ENCODE assay signal across 8 mouse cellular contexts in the genomic region with DNA sequence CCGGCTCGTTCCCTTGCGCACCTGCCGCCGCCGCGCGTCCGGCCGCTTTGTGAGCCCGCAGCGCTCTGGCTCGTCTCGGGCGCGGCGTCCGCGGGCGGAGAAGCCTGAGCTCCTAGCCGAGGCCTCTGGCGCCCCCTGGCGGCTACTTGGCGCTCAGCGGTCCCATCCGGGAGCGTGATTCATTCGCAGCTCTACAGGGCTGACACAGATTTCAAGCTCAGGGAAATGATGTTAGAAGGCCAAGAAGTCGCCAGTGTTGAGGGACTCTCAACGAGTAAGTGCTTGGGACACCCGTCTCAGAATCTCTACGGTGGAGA. TPM values are rescaled to one million over a fixed set of nuclear protein-coding genes. Genes with fewer than 3 reads are reported as not detected.
DNase-seq lines count a peak whose midpoint lies in the region; ATAC-seq and TF ChIP-seq lines count a peak whose summit lies in the region.

A gene (minus strand): TSS at position 67 of the 317 bp plus-strand sequence.

- peak; percentile 68 for DNase-seq in adrenal gland, adult 8-10 months
- peak; percentile 96 to 97 for DNase-seq in cerebellum, postnatal 4 days (ENCODE audit: low spot score in 2 of 2)
- peak; percentile 85 for DNase-seq in gastrocnemius, adult 2 months
- DNase-seq in left cerebral cortex, adult 11 months (ENCODE audit: low spot score) = peak; percentile 80
- peak; percentile 86 for DNase-seq in lung, postnatal 14 days
- DNase-seq in right cerebral cortex, adult 18-20 months = peak; percentile 92
- DNase-seq in urinary bladder, postnatal 36 days (ENCODE audit: low spot score in 2 of 2) = peak; percentile 79 to 80

- peak within 1 kb of the TSS; percentile 67 for H3K4me2 ChIP-seq in hindbrain, embryonic 16.5 days (ENCODE audit: low read length)

- peak within 1 kb of the TSS; percentile 57 for H3K4me3 ChIP-seq in gastrocnemius, adult 2 months
- peak within 1 kb of the TSS; percentile 48 for H3K4me3 ChIP-seq in hindbrain, embryonic 16.5 days (ENCODE audit: low read length)

- TF ChIP-seq CTCF in gastrocnemius, adult 2 months (IDR thresholded peaks at IDR 0.05) = peak; percentile 90

- whole genome bisulfite sequencing in hindbrain, embryonic 16.5 days = under 1% methylated on average over 32 of the region's 32 CpGs

- no peaks in the 10 kb centered on the region for H3K9me3 ChIP-seq in hindbrain, embryonic 16.5 days (ENCODE audit: control insufficient read depth, low read length)

- intact Hi-C loops in gastrocnemius, adult 2 months (cut with DNase I) = loop anchor here (5.0 kb wide), 2 partner anchors 186 to 626 kb away; no protein-coding TSS in a partner anchor

- H3K9ac ChIP-seq in hindbrain, embryonic 16.5 days (ENCODE audit: low read depth, low read length) = peak within 1 kb of the TSS; percentile 69

- H3K27me3 ChIP-seq in hindbrain, embryonic 16.5 days (replicated peaks; ENCODE audit: control insufficient read depth, insufficient read depth, low read length) = no peaks in the 10 kb centered on the region

- H3K27ac ChIP-seq in gastrocnemius, adult 2 months = no peak within 1 kb of the TSS
- peak within 1 kb of the TSS; percentile 30; the same call in 1 of the 2 replicates for H3K27ac ChIP-seq in hindbrain, embryonic 16.5 days (ENCODE audit: low read depth, low read length)

- H3K4me1 ChIP-seq in hindbrain, embryonic 16.5 days (ENCODE audit: control insufficient read depth, insufficient read depth, low read depth, low read length) = peaks cover 4% of the 10 kb centered on the region; the same call in 1 of the 2 replicates

- peak; percentile 93 for ATAC-seq in hindbrain, embryonic 16.5 days

- no peaks in the 10 kb centered on the region for H3K36me3 ChIP-seq in hindbrain, embryonic 16.5 days (ENCODE audit: control insufficient read depth, insufficient read depth, low read length)

RNA-seq across cellular contexts. Expression of the gene that starts here (rescaled TPM):
- 10 to 100 TPM; 11.1 to 19.0 (median 13.4) TPM for total RNA-seq in adrenal gland, adult 8-10 months (2022)
- under 1 TPM; 0.13 to 0.78 TPM for total RNA-seq in gastrocnemius, adult 2 months (2021)
- 83.3 and 96.1 TPM in 2 replicates for polyA plus RNA-seq in hindbrain, embryonic 16.5 days (2015; fragmentation: Nextera tagmentation; extraction: Ambion mirVana)

Comparison
In these comparisons a context has a peak if more than half of its experiments do, and no peak if none do; other contexts are left out.
1. RNA of the gene that starts here (total RNA-seq): 11.1 to 19.0 TPM in adrenal gland, adult 8-10 months; 0.13 to 0.78 TPM in gastrocnemius, adult 2 months; every median in the first group is over 4 times any median in the second.
2. Peak in DNase-seq and H3K4me3 ChIP-seq in gastrocnemius, adult 2 months; RNA of the gene not detected or under 1 TPM.
3. Peak in every context shown above with its lines, with median percentiles within 50 percentile points of each other: DNase-seq.